Mouse (Mus musculus) forebrain, embryonic 14.5 days (tissue): ENCODE results near the gene Gm20498. TPM values are rescaled to one million over a fixed set of nuclear protein-coding genes. Genes with fewer than 3 reads are reported as not detected.

Source experiments
- ATAC-seq: fragments of 200-750 bp; cut with Nextera tagmentation; 2 replicates; pipeline ENCODE4 v1.8.0; 2017; ENCODE audit warnings: mild to moderate bottlenecking, moderate library complexity
- DNase-seq: peaks from one replicate; pipeline ENCODE4 v3.0.0-alpha.2; 2015; ENCODE audit warnings: low spot score
- H3K27ac ChIP-seq: fragments of 300-500 bp; sonication (generic); 2 replicates; pipeline ENCODE4 v1.5.1; 2014; ENCODE audit warnings: low read depth, mild to moderate bottlenecking, control low read depth, low read length, moderate library complexity
- H3K27me3 ChIP-seq: fragments of 300-500 bp; sonication (generic); replicated peaks from 2 replicates; pipeline ENCODE4 v1.6.1; 2014; ENCODE audit warnings: low read length, control low read depth, mixed read lengths; ENCODE audit not compliant: control insufficient read depth, insufficient read depth
- H3K36me3 ChIP-seq: fragments of 300-500 bp; sonication (generic); 2 replicates; pipeline ENCODE4 v1.6.1; 2014; ENCODE audit warnings: low read length, control low read depth; ENCODE audit not compliant: control insufficient read depth, insufficient read depth
- H3K4me1 ChIP-seq: fragments of 300-500 bp; sonication (generic); 2 replicates; pipeline ENCODE4 v1.6.1; 2014; ENCODE audit warnings: antibody characterized with exemption, low read length, control low read depth; ENCODE audit not compliant: control insufficient read depth, insufficient read depth
- H3K4me2 ChIP-seq: fragments of 300-500 bp; sonication (generic); 2 replicates; pipeline ENCODE4 v1.6.1; 2014; ENCODE audit warnings: mild to moderate bottlenecking, control low read depth, low read length
- H3K4me3 ChIP-seq: fragments of 300-500 bp; sonication (generic); 2 replicates; pipeline ENCODE4 v1.5.1; 2014; ENCODE audit warnings: low read depth, low read length, control low read depth
- H3K9ac ChIP-seq: fragments of 300-500 bp; sonication (generic); 2 replicates; pipeline ENCODE4 v1.6.1; 2014; ENCODE audit warnings: mild to moderate bottlenecking, low read length, control low read depth, moderate library complexity
- H3K9me3 ChIP-seq: fragments of 300-500 bp; sonication (generic); replicated peaks from 2 replicates; pipeline ENCODE4 v1.6.1; 2016; ENCODE audit warnings: low read length, control low read depth, mixed read lengths; ENCODE audit not compliant: control insufficient read depth
- WGBS: fragments of 180-500 bp; shearing (Covaris S2); extraction: QIAGEN DNeasy Blood & Tissue Kit; methylation state at CpG from one replicate; pipeline ENCODE4 v1.1.7; 2014; 5-methylcytosine and 5-hydroxymethylcytosine counted together
- polyA plus RNA-seq: library from polyadenylated mRNA; unstranded; fragments of >200 nt; fragmentation: Nextera tagmentation; extraction: Ambion mirVana; gene quantifications from 2 replicates; pipeline ENCODE4 v1.2.1, GENCODE M21; 2014

The Gm20498 gene
- polyA plus RNA-seq, 1 experiment from 2014 or later, result 38.5 TPM

GRCm38 (mm10) chr12:81324991-81325390 is 207.7 kb downstream of the Gm20498 start:
- H3K9ac ChIP-seq, result no peak overlapping the region
- ATAC-seq (no peak), DNase-seq (no peak)
- H3K36me3 ChIP-seq, result no peaks in the 10 kb centered on the region
- H3K9me3 ChIP-seq, result no peaks in the 10 kb centered on the region
- 86% methylated on average over 3 of the region's 3 CpGs for WGBS
- no peak overlapping the region for H3K27ac ChIP-seq
- H3K27me3 ChIP-seq, result no peaks in the 10 kb centered on the region
- H3K4me2 ChIP-seq, result no peak overlapping the region
- H3K4me1 ChIP-seq, result no peaks in the 10 kb centered on the region
- H3K4me3 ChIP-seq, result no peak overlapping the region

- Histone ChIP-seq H3K4me3 (no peak overlapping the region), H3K9me3 (no peaks in the 10 kb centered on the region), H3K4me2 (no peak overlapping the region), H3K36me3 (no peaks in the 10 kb centered on the region), H3K9ac (no peak overlapping the region), H3K27me3 (no peaks in the 10 kb centered on the region), H3K27ac (no peak overlapping the region), H3K4me1 (no peaks in the 10 kb centered on the region)
- ATAC-seq, result no peak
- peak; percentile 21 for DNase-seq
- 94% methylated on average over 3 of the region's 3 CpGs for WGBS
Observed at GRCm38 (mm10) chr12:81324116-81324515, 208.6 kb downstream of the Gm20498 start.

GRCm38 (mm10) chr12:81321021-81321420 is 211.7 kb downstream of the Gm20498 start:
- H3K27me3 ChIP-seq, result no peaks in the 10 kb centered on the region
- peak; percentile 26 for DNase-seq
- no peak overlapping the region for H3K4me2 ChIP-seq
- no peak overlapping the region for H3K9ac ChIP-seq
- H3K4me1 ChIP-seq, result no peaks in the 10 kb centered on the region
- ATAC-seq, result no peak
- no peaks in the 10 kb centered on the region for H3K36me3 ChIP-seq
- H3K9me3 ChIP-seq, result no peaks in the 10 kb centered on the region
- H3K27ac ChIP-seq, result no peak overlapping the region
- H3K4me3 ChIP-seq, result no peak overlapping the region
- WGBS, result 86% methylated on average over 1 of the region's 1 CpGs

GRCm38 (mm10) chr12:81317811-81318210 is 214.9 kb downstream of the Gm20498 start:
- no peak for ATAC-seq
- H3K4me3 ChIP-seq, result no peak overlapping the region
- H3K4me1 ChIP-seq, result no peaks in the 10 kb centered on the region
- H3K36me3 ChIP-seq, result no peaks in the 10 kb centered on the region
- H3K4me2 ChIP-seq, result no peak overlapping the region
- H3K9me3 ChIP-seq, result no peaks in the 10 kb centered on the region
- no peak for DNase-seq
- no peaks in the 10 kb centered on the region for H3K27me3 ChIP-seq
- H3K9ac ChIP-seq, result no peak overlapping the region
- H3K27ac ChIP-seq, result no peak overlapping the region
- 1% methylated on average over 2 of the region's 2 CpGs for WGBS

- peak; percentile 14 for DNase-seq
- Histone ChIP-seq H3K27me3 (no peaks in the 10 kb centered on the region), H3K27ac (no peak overlapping the region), H3K4me3 (no peak overlapping the region), H3K36me3 (no peaks in the 10 kb centered on the region), H3K4me1 (no peaks in the 10 kb centered on the region), H3K9me3 (no peaks in the 10 kb centered on the region), H3K9ac (no peak overlapping the region), H3K4me2 (no peak overlapping the region)
- ATAC-seq, result no peak
- 90% methylated on average over 5 of the region's 5 CpGs for WGBS
Observed at GRCm38 (mm10) chr12:81315953-81316352, 216.8 kb downstream of the Gm20498 start.

Other genes starting within 250 kb of the Gm20498 start
- 2.3 and 3.5 TPM in 2 replicates for gene Slc8a3, start 199.7 kb downstream of the Gm20498 start, polyA plus RNA-seq
- gene Gm4787, start 153.4 kb downstream of the Gm20498 start, polyA plus RNA-seq, result 0.14 and 0.20 TPM in 2 replicates
- 0.22 and 0.39 TPM in 2 replicates for gene Adam4, start 111.0 kb downstream of the Gm20498 start, polyA plus RNA-seq
- 120 and 134 TPM in 2 replicates for gene Cox16, start 47.8 kb downstream of the Gm20498 start, polyA plus RNA-seq
- gene Synj2bp, start within 50 bp of the Gm20498 start, polyA plus RNA-seq, result 23.8 and 25.1 TPM in 2 replicates
- 0.24 and 0.31 TPM in 2 replicates for gene Adam21, start 35.6 kb upstream of the Gm20498 start, polyA plus RNA-seq
- 56.5 and 59.3 TPM in 2 replicates for gene Med6, start 62.1 kb upstream of the Gm20498 start, polyA plus RNA-seq
- 10.4 and 12.6 TPM in 2 replicates for gene Ttc9, start 98.3 kb upstream of the Gm20498 start, polyA plus RNA-seq
- 3.6 and 5.0 TPM in 2 replicates for gene Map3k9, start 248.3 kb upstream of the Gm20498 start, polyA plus RNA-seq